Mouse (Mus musculus): ENCODE data around the gene Dzip1.

GRCm38 (mm10) chr14:118834313-118834712, 90.9 kb downstream of the Dzip1 start:
- TF ChIP-seq POLR2A (IDR thresholded peaks at IDR 0.05; ENCODE audit: low read depth, low read length) (no peak), CTCF (IDR thresholded peaks at IDR 0.05; ENCODE audit: extremely low read depth, insufficient read depth, insufficient read length, insufficient replicate concordance) (no peak)
